ENCODE assay signal across 12 mouse cellular contexts in genomic region chr1:78863833-78864232, GRCm38 (mm10). TPM values are rescaled to one million over a fixed set of nuclear protein-coding genes. Genes with fewer than 3 reads are reported as not detected.
DNase-seq lines count a peak whose midpoint lies in the region; ATAC-seq and TF ChIP-seq lines count a peak whose summit lies in the region.
"Had no signal": no experiment of that assay in that cellular context is flagged by ENCODE, and none has a peak within 500 bp of the region (broad histone marks: within the 10 kb centered on the region; RNA-seq: fewer than 3 reads in every experiment).

No protein-coding gene starts in this region.

- H3K4me2 ChIP-seq in midbrain, postnatal 0 days (ENCODE audit: low read depth, low read length, poor library complexity, severe bottlenecking), result no peak overlapping the region
- H3K4me2 ChIP-seq in midbrain, embryonic 15.5 days, result no peak overlapping the region
- H3K4me2 ChIP-seq in kidney, embryonic 15.5 days, result no peak overlapping the region
- H3K4me2 ChIP-seq: forebrain, embryonic 13.5 days; midbrain, embryonic 11.5 days had no signal

- no peaks in the 10 kb centered on the region for H3K36me3 ChIP-seq in midbrain, postnatal 0 days (ENCODE audit: insufficient read depth, low read length)
- no peaks in the 10 kb centered on the region for H3K36me3 ChIP-seq in midbrain, embryonic 15.5 days (replicated peaks)
- H3K36me3 ChIP-seq in kidney, embryonic 15.5 days, result no peaks in the 10 kb centered on the region

- WGBS in midbrain, postnatal 0 days, result 61% methylated on average over 2 of the region's 2 CpGs
- 84% methylated on average over 2 of the region's 2 CpGs for WGBS in midbrain, embryonic 15.5 days
- 57% methylated on average over 2 of the region's 2 CpGs for WGBS in kidney, embryonic 15.5 days

- H3K9me3 ChIP-seq in midbrain, postnatal 0 days (ENCODE audit: low read length), result no peaks in the 10 kb centered on the region
- no peaks in the 10 kb centered on the region for H3K9me3 ChIP-seq in midbrain, embryonic 15.5 days
- no peaks in the 10 kb centered on the region for H3K9me3 ChIP-seq in kidney, embryonic 15.5 days (replicated peaks)
- H3K9me3 ChIP-seq: forebrain, embryonic 13.5 days had no signal

- H3K27ac ChIP-seq in midbrain, postnatal 0 days (ENCODE audit: low read depth, low read length), result no peak overlapping the region
- H3K27ac ChIP-seq in midbrain, embryonic 15.5 days, result no peak overlapping the region
- peak overlapping the region; percentile 68 for H3K27ac ChIP-seq in kidney, embryonic 15.5 days
- H3K27ac ChIP-seq: forebrain, embryonic 13.5 days had no signal

- H3K4me1 ChIP-seq in midbrain, postnatal 0 days (ENCODE audit: insufficient read depth, low read length), result no peaks in the 10 kb centered on the region
- no peaks in the 10 kb centered on the region for H3K4me1 ChIP-seq in midbrain, embryonic 15.5 days
- 0 out of 2 replicates have a peak, but pooled peaks cover 7% of the 10 kb centered on the region for H3K4me1 ChIP-seq in kidney, embryonic 15.5 days
- H3K4me1 ChIP-seq: forebrain, embryonic 13.5 days had no signal

- ATAC-seq in midbrain, postnatal 0 days (ENCODE audit: low FRiP score), result no peak
- no peak for ATAC-seq in midbrain, embryonic 15.5 days (replicated peaks)
- no peak for ATAC-seq in kidney, embryonic 15.5 days (replicated peaks; ENCODE audit: low FRiP score)
- no peak for ATAC-seq in CD4-positive, CD25-positive, alpha-beta regulatory T cell, adult 4 months
- ATAC-seq: forebrain, embryonic 13.5 days had no signal

- no peak overlapping the region for H3K9ac ChIP-seq in midbrain, postnatal 0 days (replicated peaks; ENCODE audit: low read length, poor library complexity, severe bottlenecking)
- H3K9ac ChIP-seq in midbrain, embryonic 15.5 days, result no peak overlapping the region
- no peak overlapping the region for H3K9ac ChIP-seq in kidney, embryonic 15.5 days
- H3K9ac ChIP-seq: forebrain, embryonic 13.5 days had no signal

- TF ChIP-seq CTCF in midbrain, postnatal 0 days (IDR thresholded peaks at IDR 0.05), result no peak

- peak; percentile 10 for DNase-seq in midbrain, postnatal 0 days (ENCODE audit: low spot score)
- peak; percentile 10 for DNase-seq in gastrocnemius, postnatal 25 days
- DNase-seq in right cerebral cortex, postnatal 10 days (ENCODE audit: low spot score in 2 of 2), result peak; percentile 57 to 70
- no peak for DNase-seq in embryo, embryonic 10 days (ENCODE audit: low spot score)
- DNase-seq in cerebellum, postnatal 36 days, result no peak
- DNase-seq: spleen, adult 18-20 months had no signal

- no peak overlapping the region for H3K4me3 ChIP-seq in midbrain, postnatal 0 days (ENCODE audit: low read depth, low read length)
- no peak overlapping the region for H3K4me3 ChIP-seq in midbrain, embryonic 15.5 days
- no peak overlapping the region for H3K4me3 ChIP-seq in kidney, embryonic 15.5 days (replicated peaks)
- H3K4me3 ChIP-seq: forebrain, embryonic 13.5 days had no signal

- H3K27me3 ChIP-seq in midbrain, postnatal 0 days (ENCODE audit: insufficient read depth, low read length), result no peaks in the 10 kb centered on the region
- H3K27me3 ChIP-seq in midbrain, embryonic 15.5 days (replicated peaks), result no peaks in the 10 kb centered on the region
- H3K27me3 ChIP-seq in kidney, embryonic 15.5 days, result no peaks in the 10 kb centered on the region
- H3K27me3 ChIP-seq: forebrain, embryonic 13.5 days had no signal

RNA-seq across cellular contexts. Expression of gene Kcne4, which starts 47.3 kb away (rescaled TPM):
- 0.80 and 1.4 TPM in 2 replicates for total RNA-seq in midbrain, postnatal 0 days (2014; rRNA removed)
- polyA plus RNA-seq in midbrain, postnatal 0 days (2015; fragmentation: Nextera tagmentation; extraction: Ambion mirVana), result 1.7 and 2.3 TPM in 2 replicates
- 1.6 and 1.9 TPM in 2 replicates for polyA plus RNA-seq in midbrain, embryonic 15.5 days (2015; fragmentation: Nextera tagmentation; extraction: Ambion mirVana)
- total RNA-seq in gastrocnemius, postnatal 25 days (2021), result 1 to 10 TPM in 1 of 2 experiments, under 1 TPM in 1; 0.59 to 1.4 TPM
- 7.3 and 7.7 TPM in 2 replicates for polyA plus RNA-seq in kidney, embryonic 15.5 days (2015; fragmentation: Nextera tagmentation; extraction: Ambion mirVana)
- polyA plus RNA-seq in CD4-positive, CD25-positive, alpha-beta regulatory T cell, adult 4 months (2017; shearing (Covaris generic)), result not detected
- total RNA-seq: MEL had no signal

Comparison
In these comparisons a context has a peak if more than half of its experiments do, and no peak if none do; other contexts are left out.
1. DNase-seq: peak in midbrain, postnatal 0 days (single experiment), gastrocnemius, postnatal 25 days (single experiment) and right cerebral cortex, postnatal 10 days (2 of 2); none in embryo, embryonic 10 days (single experiment) and cerebellum, postnatal 36 days (0 of 2).